Mouse (Mus musculus): Measurements from ENCODE around the gene Cacul1. TPM values are rescaled to one million over a fixed set of nuclear protein-coding genes. Genes with fewer than 3 reads are reported as not detected.
A peak's percentile ranks its signal among the peaks of the same experiment; 100 is the strongest.

The Cacul1 gene
- total RNA-seq, 2 experiments from 2014 or later, result 34.7 to 36.1 TPM

DNA sequence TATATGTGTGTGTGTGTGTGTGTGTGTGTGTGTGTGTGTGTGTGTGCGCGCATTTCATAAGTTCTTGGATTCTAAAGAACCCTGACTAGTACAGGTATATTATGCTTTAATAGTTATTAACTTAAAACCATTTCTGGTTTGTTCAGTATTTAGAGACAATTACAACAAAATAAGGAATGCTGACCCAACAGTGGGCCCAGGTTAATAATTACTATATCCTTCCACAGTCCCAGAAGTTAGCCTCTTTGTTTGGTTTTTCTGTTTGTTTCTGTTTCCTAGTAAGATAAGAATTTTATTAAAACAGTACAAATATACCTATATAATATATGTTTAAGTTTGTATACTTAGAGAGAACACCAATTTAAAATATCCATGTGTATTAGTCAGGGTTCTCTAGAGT, 2.4 kb upstream of the Cacul1 start:
- TF ChIP-seq CTCF (IDR thresholded peaks at IDR 0.05), result no peak
- no peak for DNase-seq
- intact Hi-C loops (cut with DNase I), result loop anchor here (10.0 kb wide), 1 partner anchor 202 kb away; no protein-coding TSS in a partner anchor
- no peak overlapping the region for H3K4me3 ChIP-seq
- no peak overlapping the region for H3K27ac ChIP-seq

DNA sequence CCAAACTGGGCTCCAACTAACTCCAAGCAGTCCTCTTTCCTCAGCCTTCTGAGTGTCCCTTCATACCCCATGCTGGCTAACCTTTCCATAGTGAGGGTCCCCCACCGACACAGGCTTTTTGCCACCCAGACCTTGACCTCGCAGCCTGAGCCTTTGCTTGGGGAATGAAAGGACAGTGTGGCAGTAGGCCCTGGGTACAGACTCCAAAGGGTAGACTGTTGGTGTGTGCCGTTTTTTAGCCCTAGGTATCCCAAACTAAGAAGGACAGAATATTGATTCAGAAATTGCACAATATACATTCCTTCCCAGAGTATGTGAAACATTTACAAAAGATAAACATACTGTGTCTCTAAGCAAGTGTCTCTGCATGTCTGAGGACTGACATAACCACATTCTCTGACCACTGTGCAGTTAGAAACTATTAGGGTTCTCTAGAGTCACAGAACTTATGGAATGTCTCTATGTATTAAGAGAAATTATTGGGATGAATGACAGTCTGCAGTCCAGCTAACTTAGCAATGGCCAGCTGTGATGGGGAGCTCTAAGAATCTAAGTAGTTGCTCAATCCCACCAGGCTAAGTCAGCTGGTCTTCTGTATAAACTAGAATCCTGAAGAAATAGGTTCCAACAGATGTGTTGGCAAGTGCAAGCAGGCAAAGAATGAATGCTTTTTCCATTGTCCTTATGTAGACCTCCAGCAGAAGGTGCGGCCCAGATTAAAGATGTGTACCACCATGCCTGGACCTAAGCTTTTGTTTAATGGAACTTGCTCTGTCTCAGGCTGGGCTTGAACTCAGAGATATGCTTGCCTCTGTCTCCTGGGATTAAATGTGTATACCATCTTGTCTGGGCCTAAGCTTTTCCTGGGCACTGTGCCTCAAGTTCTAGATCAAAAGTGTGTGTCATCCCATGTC, 809 bp upstream of the Cacul1 start:
- intact Hi-C loops (cut with DNase I), result loop anchor here (10.0 kb wide), 1 partner anchor 203 kb away; no protein-coding TSS in a partner anchor
- TF ChIP-seq CTCF (IDR thresholded peaks at IDR 0.05), result no peak
- no peak for DNase-seq
- Histone ChIP-seq H3K4me3 (peak overlapping the region; percentile 100), H3K27ac (peak overlapping the region; percentile 94)

DNA sequence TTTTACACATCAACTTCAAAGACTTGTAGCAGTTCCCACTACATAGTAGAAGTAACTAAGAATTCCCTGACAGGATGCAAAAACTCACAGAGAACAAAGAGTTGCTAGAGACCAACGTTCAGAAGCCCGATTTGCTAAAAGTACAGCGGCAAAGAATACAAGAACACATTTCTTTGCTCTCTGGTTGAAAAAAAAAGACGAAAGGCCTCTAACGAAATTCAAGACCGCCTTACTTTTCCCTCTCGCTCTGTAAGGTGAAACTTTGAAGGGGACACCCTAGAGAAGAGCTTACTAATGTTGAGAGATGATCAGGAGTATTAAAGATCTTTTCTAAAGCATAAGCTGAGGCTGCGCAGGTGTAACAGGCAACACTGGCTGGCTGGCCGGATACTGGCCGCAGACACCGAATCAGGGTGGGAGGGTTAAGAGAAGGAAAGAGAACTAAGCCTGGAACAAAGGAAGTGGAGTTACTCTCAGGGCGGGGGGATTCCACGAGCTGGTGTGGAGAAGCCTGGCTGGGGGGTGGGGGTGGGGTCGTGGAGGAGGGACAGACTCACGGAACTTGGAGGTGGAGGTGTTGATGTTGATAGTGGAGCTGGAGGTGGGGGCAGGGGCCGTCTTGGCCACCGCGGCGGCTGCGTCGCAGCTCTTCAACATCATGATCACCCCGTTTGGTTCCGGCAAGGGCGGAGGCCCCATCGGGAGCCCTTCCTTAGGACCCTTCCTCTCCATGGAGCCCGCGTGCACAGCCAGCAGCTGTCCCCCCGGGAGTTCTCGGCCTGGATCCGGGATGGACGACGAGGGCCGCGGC, 849 bp downstream of the Cacul1 start:
- Histone ChIP-seq H3K27ac (peak overlapping the region; percentile 94), H3K4me3 (peak overlapping the region; percentile 100)
- no peak for TF ChIP-seq CTCF (IDR thresholded peaks at IDR 0.05)
- intact Hi-C loops (cut with DNase I), result loop anchor here (10.0 kb wide), 1 partner anchor 205 kb away; no protein-coding TSS in a partner anchor
- DNase-seq, result no peak

DNA sequence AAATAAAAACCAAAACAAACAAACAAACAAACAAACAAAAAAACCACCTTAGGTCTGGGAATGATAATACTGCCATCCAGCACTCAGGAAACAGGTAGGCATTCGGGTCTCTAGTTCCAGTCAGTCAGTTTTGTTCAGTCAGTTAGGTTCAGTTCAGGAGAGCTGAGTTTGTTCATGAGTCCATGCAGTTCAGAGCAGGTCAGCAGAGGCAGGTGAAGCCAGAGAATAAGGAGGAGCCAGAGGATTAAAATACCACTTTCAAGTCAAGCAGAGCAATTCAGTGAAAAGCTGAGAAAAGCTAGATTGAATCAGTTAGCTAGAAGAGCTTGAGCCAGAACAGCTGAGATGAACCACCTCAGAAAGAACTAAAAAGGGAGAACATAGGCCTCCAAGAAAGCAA, 4.1 kb downstream of the Cacul1 start:
- TF ChIP-seq CTCF (IDR thresholded peaks at IDR 0.05), result no peak
- DNase-seq, result no peak
- Histone ChIP-seq H3K27ac (no peak overlapping the region), H3K4me3 (no peak overlapping the region)
- intact Hi-C loops (cut with DNase I), result no loop called here

DNA sequence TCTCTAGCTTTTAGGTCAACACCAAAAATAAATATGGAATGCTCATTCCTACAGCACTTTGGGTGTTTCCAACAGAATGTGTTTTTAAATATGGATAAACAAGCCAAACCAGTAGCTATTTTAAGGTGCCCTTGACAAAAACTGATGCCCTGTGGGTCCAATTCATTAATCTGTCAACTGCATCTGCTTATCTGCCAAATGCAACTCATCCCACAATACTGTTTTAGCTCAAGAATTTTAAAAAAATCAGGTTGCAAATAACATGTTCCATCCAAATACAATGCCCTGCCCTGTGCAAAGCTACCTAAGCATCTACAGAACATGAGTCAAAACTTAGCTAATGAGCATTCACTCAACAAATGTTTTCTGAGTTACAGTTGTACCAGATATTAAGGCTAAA, 20.3 kb downstream of the Cacul1 start:
- Histone ChIP-seq H3K27ac (no peak overlapping the region), H3K4me3 (no peak overlapping the region)
- no peak for DNase-seq
- TF ChIP-seq CTCF (IDR thresholded peaks at IDR 0.05), result no peak
- intact Hi-C loops (cut with DNase I), result no loop called here

DNA sequence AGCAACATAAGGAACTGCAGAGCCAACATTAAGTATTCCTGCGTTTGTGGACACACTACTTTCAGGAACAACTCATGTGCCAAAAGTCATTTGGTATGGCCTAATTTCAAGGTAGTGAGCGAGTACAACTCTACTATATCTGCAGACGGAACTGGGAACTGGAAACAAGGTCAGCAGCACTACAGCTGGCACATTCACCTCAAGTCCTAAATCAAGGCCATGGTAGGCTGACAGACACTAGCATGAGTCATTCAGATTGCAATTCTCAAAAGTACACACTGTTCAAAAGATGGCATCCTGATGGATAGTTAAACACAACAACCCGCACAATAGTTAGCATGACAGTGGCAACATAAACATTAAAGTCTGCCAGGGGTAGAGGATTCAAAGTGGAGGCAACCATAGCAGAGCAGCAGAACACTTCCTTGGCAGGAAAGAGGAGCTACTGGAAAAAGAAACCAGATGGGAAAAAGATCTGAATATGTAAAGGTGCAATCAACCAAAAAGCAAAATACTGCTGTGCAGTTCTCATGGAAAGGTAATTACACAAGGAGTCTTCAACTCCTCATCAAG, 25.9 kb downstream of the Cacul1 start:
- TF ChIP-seq CTCF (IDR thresholded peaks at IDR 0.05), result no peak
- intact Hi-C loops (cut with DNase I), result no loop called here
- H3K27ac ChIP-seq, result peak overlapping the region; percentile 79
- peak; percentile 48 for DNase-seq
- no peak overlapping the region for H3K4me3 ChIP-seq

DNA sequence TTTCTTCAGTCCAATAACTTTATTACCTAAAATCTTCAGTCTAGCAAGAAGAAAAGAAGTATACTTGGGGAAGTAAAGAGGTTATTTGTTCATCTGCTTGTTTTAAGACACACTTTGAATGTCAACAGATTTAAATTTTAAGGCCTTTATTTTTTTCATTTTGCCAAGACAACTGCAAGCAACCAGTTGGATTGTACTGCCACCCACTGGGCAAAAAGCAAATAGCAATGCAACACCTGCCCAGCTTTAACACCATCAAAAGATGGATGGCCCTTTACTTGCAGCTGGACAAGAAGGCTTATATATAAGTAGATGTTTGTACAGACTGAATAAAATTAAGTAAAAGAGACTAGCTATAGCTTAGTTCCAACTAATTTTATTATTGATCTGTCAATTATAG, 27.3 kb downstream of the Cacul1 start:
- TF ChIP-seq CTCF (IDR thresholded peaks at IDR 0.05), result peak; percentile 89
- DNase-seq, result peak; percentile 50
- Histone ChIP-seq H3K4me3 (no peak overlapping the region), H3K27ac (no peak overlapping the region)
- intact Hi-C loops (cut with DNase I), result no loop called here

DNA sequence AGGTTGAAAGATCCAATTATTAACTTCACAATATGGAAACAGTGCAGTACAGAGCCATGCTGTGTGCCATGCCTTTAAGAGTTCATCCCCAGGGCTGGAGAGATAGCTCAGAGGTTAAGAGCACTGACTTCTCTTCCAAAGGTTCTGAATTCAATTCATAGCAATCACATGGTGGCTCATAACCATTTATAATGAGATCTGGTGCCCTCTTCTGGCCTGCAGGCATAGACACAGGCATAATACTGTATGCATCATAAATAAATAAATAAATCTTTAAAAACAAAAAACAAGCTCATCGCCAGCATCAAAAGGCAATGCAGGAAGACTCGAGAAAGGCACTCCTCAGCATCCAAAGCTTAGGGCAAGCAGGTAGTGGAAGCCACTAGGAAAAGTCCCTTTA, 37.5 kb downstream of the Cacul1 start:
- intact Hi-C loops (cut with DNase I), result no loop called here
- H3K4me3 ChIP-seq, result no peak overlapping the region
- DNase-seq, result no peak
- H3K27ac ChIP-seq, result no peak overlapping the region
- peak; percentile 40 for TF ChIP-seq CTCF (IDR thresholded peaks at IDR 0.05)

DNA sequence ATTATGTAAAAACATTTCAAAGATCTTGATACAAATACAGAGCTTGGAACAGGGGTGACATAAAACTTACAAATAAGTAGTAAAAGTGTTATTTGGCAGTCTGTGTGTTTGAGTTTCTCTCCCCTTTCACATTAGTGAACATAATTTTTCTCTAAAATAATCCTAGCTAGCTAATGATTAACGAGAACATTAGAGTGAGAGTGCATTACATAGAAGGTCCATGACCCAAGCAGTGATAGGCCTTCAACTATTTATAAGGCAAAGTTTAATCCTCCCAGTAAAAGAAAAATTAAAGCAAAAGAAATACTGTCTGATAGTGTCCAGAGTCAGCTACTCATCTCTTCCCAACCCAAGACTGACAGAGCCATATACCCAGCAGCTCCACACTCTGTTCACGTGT, 48.9 kb downstream of the Cacul1 start:
- no peak overlapping the region for H3K4me3 ChIP-seq
- DNase-seq, result no peak
- no peak for TF ChIP-seq CTCF (IDR thresholded peaks at IDR 0.05)
- intact Hi-C loops (cut with DNase I), result no loop called here
- no peak overlapping the region for H3K27ac ChIP-seq

DNA sequence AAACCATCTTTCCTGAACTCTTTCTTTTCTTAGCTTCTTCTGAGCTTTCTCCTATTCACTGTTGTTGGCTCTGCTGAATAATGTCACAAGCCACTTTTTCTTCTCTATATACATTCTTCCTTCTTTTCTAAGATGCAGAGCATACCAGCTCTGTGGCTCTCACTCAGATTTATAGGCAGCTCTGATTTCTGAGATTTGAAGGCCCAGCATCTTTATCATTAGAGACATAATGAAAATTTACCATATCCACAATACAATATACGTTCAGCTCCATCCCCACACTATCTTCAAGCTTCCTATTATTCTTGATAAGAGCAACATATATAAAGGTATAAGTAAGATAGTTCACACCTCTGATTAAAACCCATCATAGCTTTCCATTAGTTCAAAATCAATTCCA, 50.7 kb downstream of the Cacul1 start:
- no peak for TF ChIP-seq CTCF (IDR thresholded peaks at IDR 0.05)

DNA sequence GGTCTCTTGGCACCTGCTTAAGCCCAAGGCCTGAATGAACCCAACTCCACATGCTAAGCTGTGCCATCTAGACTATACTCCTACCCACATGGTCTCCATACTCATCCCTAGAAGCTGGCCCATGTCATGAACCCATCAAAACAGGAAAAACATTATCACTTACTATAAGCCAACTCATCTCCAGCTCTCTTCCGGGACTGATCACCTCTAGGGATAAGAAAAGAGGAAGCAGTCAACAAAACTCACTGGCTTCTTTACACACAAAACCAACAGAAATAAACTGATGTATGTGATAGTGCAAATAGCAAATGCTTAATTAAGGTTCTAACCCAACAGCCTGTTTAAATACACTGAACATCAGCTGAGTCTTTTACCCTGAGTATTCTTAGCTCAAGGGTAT, 51.5 kb downstream of the Cacul1 start:
- intact Hi-C loops (cut with DNase I), result no loop called here
- Histone ChIP-seq H3K27ac (no peak overlapping the region), H3K4me3 (no peak overlapping the region)
- TF ChIP-seq CTCF (IDR thresholded peaks at IDR 0.05), result no peak
- DNase-seq, result no peak

More for the DNA sequence above, 50.7 kb downstream of the Cacul1 start:
- Histone ChIP-seq H3K4me3 (no peak overlapping the region), H3K27ac (no peak overlapping the region)
- no peak for DNase-seq
- intact Hi-C loops (cut with DNase I), result no loop called here

DNA sequence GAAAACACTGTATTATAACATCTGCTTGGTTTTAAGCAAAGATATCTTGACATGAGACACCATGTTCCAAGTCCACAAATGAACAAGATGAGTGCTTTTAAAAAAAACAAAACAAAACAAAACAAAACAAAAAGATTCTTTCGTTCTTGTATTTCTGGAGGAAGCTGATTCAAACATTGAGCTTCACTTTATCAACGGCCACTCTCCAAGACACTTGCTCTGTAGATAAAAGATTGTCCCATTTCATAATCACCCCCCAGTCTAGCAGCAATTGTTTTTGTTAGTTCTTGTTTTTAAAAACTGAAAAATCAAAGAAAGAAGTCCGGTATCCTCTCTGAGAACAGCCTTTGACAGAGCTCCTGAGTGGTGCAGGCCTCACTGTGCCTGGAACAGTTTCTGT, 52.2 kb downstream of the Cacul1 start:
- DNase-seq, result no peak
- H3K27ac ChIP-seq, result no peak overlapping the region
- intact Hi-C loops (cut with DNase I), result no loop called here
- H3K4me3 ChIP-seq, result no peak overlapping the region
- TF ChIP-seq CTCF (IDR thresholded peaks at IDR 0.05), result no peak

DNA sequence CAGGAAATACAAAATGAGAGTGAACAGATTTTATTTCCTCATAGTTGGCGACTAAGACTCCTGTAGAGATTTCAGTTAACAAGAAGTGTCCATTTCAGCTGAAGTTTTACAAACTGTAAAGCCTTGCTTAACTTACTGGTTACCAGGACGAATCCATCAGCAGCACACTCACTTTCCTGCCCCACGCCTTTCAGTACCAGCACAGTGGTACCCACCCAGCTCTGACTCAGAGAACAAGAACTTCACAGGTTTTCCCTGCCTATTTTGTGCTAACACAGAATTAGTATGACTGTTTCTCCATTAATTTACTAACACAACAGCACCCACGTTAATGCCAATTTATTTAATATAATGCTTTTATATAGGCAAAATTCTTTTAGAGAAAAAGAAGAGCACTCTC, 53.9 kb downstream of the Cacul1 start:
- H3K27ac ChIP-seq, result no peak overlapping the region
- no peak for TF ChIP-seq CTCF (IDR thresholded peaks at IDR 0.05)
- intact Hi-C loops (cut with DNase I), result no loop called here
- H3K4me3 ChIP-seq, result no peak overlapping the region
- no peak for DNase-seq
